Comparison of ENCODE assay signal across 8 mouse cellular contexts in genomic region chr2:84677968-84678880, GRCm38 (mm10). TPM values are rescaled to one million over a fixed set of nuclear protein-coding genes. Genes with fewer than 3 reads are reported as not detected.
A peak's percentile ranks its signal among the peaks of the same experiment; 100 is the strongest.
DNase-seq lines count a peak whose midpoint lies in the region; ATAC-seq and TF ChIP-seq lines count a peak whose summit lies in the region.

Gene Gm28635 (minus strand): TSS chr2:84678041.
Gene Med19 (plus strand): TSS chr2:84678402.

- peak within 1 kb of the TSS; percentile 85 for H3K9ac ChIP-seq in ES-Bruce4 (ENCODE audit: low read depth, poor library complexity, severe bottlenecking)
- peak within 1 kb of the TSS; percentile 88 for H3K9ac ChIP-seq in forebrain, embryonic 13.5 days
- peak within 1 kb of the TSS; percentile 87 for H3K9ac ChIP-seq in liver, postnatal 0 days (replicated peaks)
- peak within 1 kb of the TSS; percentile 74 for H3K9ac ChIP-seq in neural tube, embryonic 14.5 days (replicated peaks; ENCODE audit: low read depth, low read length)

- no peaks in the 10 kb centered on the region for H3K9me3 ChIP-seq in ES-Bruce4 (replicated peaks; ENCODE audit: control insufficient read depth, insufficient read depth, low read length, poor library complexity, severe bottlenecking)
- no peaks in the 10 kb centered on the region for H3K9me3 ChIP-seq in forebrain, embryonic 13.5 days (replicated peaks)
- no peaks in the 10 kb centered on the region for H3K9me3 ChIP-seq in liver, postnatal 0 days (ENCODE audit: low read length)
- no peaks in the 10 kb centered on the region for H3K9me3 ChIP-seq in neural tube, embryonic 14.5 days (ENCODE audit: control insufficient read depth, low read length)

- peak within 1 kb of the TSS; percentile 78 for H3K4me2 ChIP-seq in forebrain, embryonic 13.5 days
- peak within 1 kb of the TSS; percentile 75 for H3K4me2 ChIP-seq in liver, postnatal 0 days (ENCODE audit: low read depth, low read length)
- H3K4me2 ChIP-seq in neural tube, embryonic 14.5 days (ENCODE audit: low read depth, low read length) = peak within 1 kb of the TSS; percentile 82

- peak; percentile 48 for TF ChIP-seq POLR2A in ES-Bruce4 (IDR thresholded peaks at IDR 0.05; ENCODE audit: insufficient read depth, low read length)

- ATAC-seq in cerebellum, adult (ENCODE audit: insufficient number of reproducible peaks, low FRiP score, low TSS enrichment) = peak; percentile 99
- peak; percentile 99 for ATAC-seq in forebrain, embryonic 13.5 days
- peak; percentile 99 for ATAC-seq in liver, postnatal 0 days
- peak; percentile 99 for ATAC-seq in neural tube, embryonic 14.5 days (ENCODE audit: low read depth)

- intact Hi-C loops in heart, postnatal 10 days (cut with DNase I) = loop anchor here (5.0 kb wide), 1 partner anchor 34 kb away; no protein-coding TSS in a partner anchor

- H3K36me3 ChIP-seq in ES-Bruce4 (ENCODE audit: control insufficient read depth, insufficient read depth, low read length, poor library complexity, severe bottlenecking) = peaks cover 37% of the 10 kb centered on the region
- H3K36me3 ChIP-seq in forebrain, embryonic 13.5 days (ENCODE audit: poor library complexity, severe bottlenecking) = peaks cover 40% of the 10 kb centered on the region
- H3K36me3 ChIP-seq in liver, postnatal 0 days (replicated peaks; ENCODE audit: insufficient read depth, low read length) = peaks cover 25% of the 10 kb centered on the region
- H3K36me3 ChIP-seq in neural tube, embryonic 14.5 days (ENCODE audit: control insufficient read depth, insufficient read depth, low read length) = peaks cover 16% of the 10 kb centered on the region; the same call in 1 of the 2 replicates

- H3K4me3 ChIP-seq in ES-Bruce4 (ENCODE audit: low read depth, low read length) = peak within 1 kb of the TSS; percentile 98
- peak within 1 kb of the TSS; percentile 97 for H3K4me3 ChIP-seq in forebrain, embryonic 13.5 days
- peak within 1 kb of the TSS; percentile 88 for H3K4me3 ChIP-seq in liver, postnatal 0 days (ENCODE audit: low read depth, low read length)
- H3K4me3 ChIP-seq in neural tube, embryonic 14.5 days (ENCODE audit: low read depth, low read length) = peak within 1 kb of the TSS; percentile 98

- DNase-seq in heart, postnatal 10 days = peak; percentile 98
- peak; percentile 100 for DNase-seq in large intestine, adult 2 months (ENCODE audit: low read depth, low spot score)
- peak; percentile 92 for DNase-seq in liver, postnatal 0 days
- DNase-seq in testis, postnatal 10 days (ENCODE audit: low spot score) = peak; percentile 85

- H3K27me3 ChIP-seq in ES-Bruce4 (ENCODE audit: control insufficient read depth, insufficient read depth, low read length, poor library complexity, severe bottlenecking) = no peaks in the 10 kb centered on the region
- H3K27me3 ChIP-seq in forebrain, embryonic 13.5 days = no peaks in the 10 kb centered on the region
- H3K27me3 ChIP-seq in liver, postnatal 0 days (ENCODE audit: insufficient read depth, low read length) = no peaks in the 10 kb centered on the region
- H3K27me3 ChIP-seq in neural tube, embryonic 14.5 days (ENCODE audit: control insufficient read depth, insufficient read depth, low read length) = no peaks in the 10 kb centered on the region

- H3K27ac ChIP-seq in ES-Bruce4 (ENCODE audit: insufficient read depth, low read length) = peak within 1 kb of the TSS; percentile 51; the same call in 1 of the 2 replicates
- peak within 1 kb of the TSS; percentile 51 for H3K27ac ChIP-seq in forebrain, embryonic 13.5 days
- H3K27ac ChIP-seq in liver, postnatal 0 days (ENCODE audit: low read depth) = peak within 1 kb of the TSS; percentile 83
- H3K27ac ChIP-seq in neural tube, embryonic 14.5 days (ENCODE audit: low read depth, low read length) = peak within 1 kb of the TSS; percentile 69

- H3K4me1 ChIP-seq in ES-Bruce4 (ENCODE audit: control insufficient read depth, insufficient read depth, low read length) = no peaks in the 10 kb centered on the region
- peaks cover 26% of the 10 kb centered on the region for H3K4me1 ChIP-seq in forebrain, embryonic 13.5 days
- H3K4me1 ChIP-seq in liver, postnatal 0 days (ENCODE audit: insufficient read depth) = peaks cover 19% of the 10 kb centered on the region
- H3K4me1 ChIP-seq in neural tube, embryonic 14.5 days (ENCODE audit: control insufficient read depth, insufficient read depth, low read length) = peaks cover 20% of the 10 kb centered on the region

- WGBS in forebrain, embryonic 13.5 days = under 1% methylated on average over 44 of the region's 44 CpGs
- under 1% methylated on average over 44 of the region's 44 CpGs for WGBS in large intestine, adult 2 months
- WGBS in liver, postnatal 0 days (ENCODE audit: insufficient replicate concordance) = under 1% methylated on average over 42 of the region's 44 CpGs
- WGBS in neural tube, embryonic 14.5 days = under 1% methylated on average over 44 of the region's 44 CpGs

- TF ChIP-seq CTCF in ES-Bruce4 (IDR thresholded peaks at IDR 0.05; ENCODE audit: low read depth, low read length) = no peak
- no peak for TF ChIP-seq CTCF in liver, postnatal 0 days (IDR thresholded peaks at IDR 0.05; ENCODE audit: low read depth)

- no peak for TF ChIP-seq EP300 in ES-Bruce4 (IDR thresholded peaks at IDR 0.05; ENCODE audit: insufficient read depth, low read depth, low read length)
- peak; percentile 85 for TF ChIP-seq EP300 in liver, postnatal 0 days (IDR thresholded peaks at IDR 0.05; ENCODE audit: low read depth)

RNA-seq across cellular contexts. Expression of gene Gm28635, which starts in this region (rescaled TPM):
- polyA plus RNA-seq in ES-Bruce4 (2011; ENCODE audit: insufficient read depth, insufficient read length, low read depth, missing spikeins) = not detected in 2 replicates
- not detected in 2 replicates for polyA plus RNA-seq in forebrain, embryonic 13.5 days (2015; fragmentation: Nextera tagmentation; extraction: Ambion mirVana)
- total RNA-seq in heart, postnatal 10 days (2021) = 10 to 100 TPM in 1 of 2 experiments, 1 to 10 TPM in 1; 9.6 to 11.7 TPM
- polyA plus RNA-seq in large intestine, adult 2 months (2012; rRNA removed) = not detected in 2 replicates
- polyA plus RNA-seq in liver, postnatal 0 days (2015; fragmentation: Nextera tagmentation; extraction: Ambion mirVana) = not detected in 2 replicates
- 0.13 TPM in 1 of 2 replicates, not detected in the other for polyA plus RNA-seq in neural tube, embryonic 14.5 days (2014; fragmentation: Nextera tagmentation; extraction: Ambion mirVana)

RNA-seq across cellular contexts. Expression of gene Med19, which starts in this region (rescaled TPM):
- 66.1 and 66.6 TPM in 2 replicates for polyA plus RNA-seq in ES-Bruce4 (2011; ENCODE audit: insufficient read depth, insufficient read length, low read depth, missing spikeins)
- 54.6 and 56.2 TPM in 2 replicates for polyA plus RNA-seq in forebrain, embryonic 13.5 days (2015; fragmentation: Nextera tagmentation; extraction: Ambion mirVana)
- 10 to 100 TPM; 15.1 to 17.8 TPM for total RNA-seq in heart, postnatal 10 days (2021)
- polyA plus RNA-seq in large intestine, adult 2 months (2012; rRNA removed) = 8.4 and 9.8 TPM in 2 replicates
- 12.7 and 13.2 TPM in 2 replicates for polyA plus RNA-seq in liver, postnatal 0 days (2015; fragmentation: Nextera tagmentation; extraction: Ambion mirVana)
- polyA plus RNA-seq in neural tube, embryonic 14.5 days (2014; fragmentation: Nextera tagmentation; extraction: Ambion mirVana) = 61.5 and 64.5 TPM in 2 replicates

Comparison
In these comparisons a context has a peak if more than half of its experiments do, and no peak if none do; other contexts are left out.
1. Peak in every context shown above with its lines: DNase-seq, ATAC-seq, H3K4me3 ChIP-seq and H3K27ac ChIP-seq.